Mouse (Mus musculus): ENCODE results near the gene Asxl1. TPM values are rescaled to one million over a fixed set of nuclear protein-coding genes. Genes with fewer than 3 reads are reported as not detected.

The Asxl1 gene
- polyA plus RNA-seq, 2 experiments, result 19.4 to 28.5 TPM

GRCm38 (mm10) chr2:153334281-153334680, 11.3 kb upstream of the Asxl1 start:
- Histone ChIP-seq H3K4me1 (ENCODE audit: control insufficient read depth, insufficient read depth, low read length) (no peaks in the 10 kb centered on the region), H3K27me3 (ENCODE audit: control insufficient read depth, insufficient read depth, low read length) (no peaks in the 10 kb centered on the region), H3K9me3 (ENCODE audit: control insufficient read depth, low read length) (no peaks in the 10 kb centered on the region), H3K4me2 (replicated peaks; ENCODE audit: low read depth, low read length, severe bottlenecking) (no peak overlapping the region), H3K27ac (replicated peaks; ENCODE audit: low read depth, low read length) (no peak overlapping the region), H3K36me3 (ENCODE audit: control insufficient read depth, insufficient read depth, low read length) (peaks cover 16% of the 10 kb centered on the region), H3K4me3 (replicated peaks; ENCODE audit: low read length) (no peak overlapping the region), H3K9ac (ENCODE audit: low read depth, low read length, severe bottlenecking) (no peak overlapping the region)
- ATAC-seq (ENCODE audit: low FRiP score, low read depth) (no peak), DNase-seq (ENCODE audit: low spot score) (no peak)
- WGBS, result 89% methylated on average over 3 of the region's 3 CpGs
- TF ChIP-seq POLR2A (IDR thresholded peaks at IDR 0.05; ENCODE audit: borderline replicate concordance, extremely low read depth, insufficient read depth, insufficient read length), result no peak

DNA sequence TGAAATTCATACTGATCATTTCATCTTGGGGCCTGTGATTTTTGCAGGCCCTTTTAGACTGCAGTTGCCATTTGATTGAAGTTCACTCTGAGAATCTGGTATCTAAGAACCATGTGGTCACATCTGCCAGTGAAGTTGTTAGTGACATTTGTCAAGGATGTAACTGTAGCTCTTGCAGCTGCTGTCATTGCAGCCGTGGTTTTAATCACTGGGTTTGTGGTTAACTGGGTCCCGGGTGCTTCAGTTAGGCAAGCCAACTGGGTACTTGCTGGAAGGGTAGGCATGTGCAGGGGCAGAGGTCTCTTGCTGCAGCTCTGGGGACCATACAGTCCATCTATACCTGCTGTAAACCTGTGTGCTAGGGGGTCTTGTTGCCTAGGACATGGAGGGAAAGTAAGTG, 9.5 kb upstream of the Asxl1 start:
- H3K9ac ChIP-seq (ENCODE audit: low read depth, low read length, severe bottlenecking), result no peak overlapping the region
- no peak overlapping the region for H3K27ac ChIP-seq (replicated peaks; ENCODE audit: low read depth, low read length)
- TF ChIP-seq POLR2A (IDR thresholded peaks at IDR 0.05; ENCODE audit: borderline replicate concordance, extremely low read depth, insufficient read depth, insufficient read length), result no peak
- DNase-seq (ENCODE audit: low spot score), result peak; percentile 54
- no peak; the same call in 1 of the 2 replicates for ATAC-seq (ENCODE audit: low FRiP score, low read depth)
- H3K27me3 ChIP-seq (ENCODE audit: control insufficient read depth, insufficient read depth, low read length), result no peaks in the 10 kb centered on the region
- no peaks in the 10 kb centered on the region; the same call in 1 of the 2 replicates for H3K36me3 ChIP-seq (ENCODE audit: control insufficient read depth, insufficient read depth, low read length)
- no peak overlapping the region for H3K4me3 ChIP-seq (replicated peaks; ENCODE audit: low read length)
- no peaks in the 10 kb centered on the region for H3K4me1 ChIP-seq (ENCODE audit: control insufficient read depth, insufficient read depth, low read length)
- 32% methylated on average over 2 of the region's 2 CpGs for WGBS
- H3K9me3 ChIP-seq (ENCODE audit: control insufficient read depth, low read length), result no peaks in the 10 kb centered on the region
- no peak overlapping the region for H3K4me2 ChIP-seq (replicated peaks; ENCODE audit: low read depth, low read length, severe bottlenecking)

DNA sequence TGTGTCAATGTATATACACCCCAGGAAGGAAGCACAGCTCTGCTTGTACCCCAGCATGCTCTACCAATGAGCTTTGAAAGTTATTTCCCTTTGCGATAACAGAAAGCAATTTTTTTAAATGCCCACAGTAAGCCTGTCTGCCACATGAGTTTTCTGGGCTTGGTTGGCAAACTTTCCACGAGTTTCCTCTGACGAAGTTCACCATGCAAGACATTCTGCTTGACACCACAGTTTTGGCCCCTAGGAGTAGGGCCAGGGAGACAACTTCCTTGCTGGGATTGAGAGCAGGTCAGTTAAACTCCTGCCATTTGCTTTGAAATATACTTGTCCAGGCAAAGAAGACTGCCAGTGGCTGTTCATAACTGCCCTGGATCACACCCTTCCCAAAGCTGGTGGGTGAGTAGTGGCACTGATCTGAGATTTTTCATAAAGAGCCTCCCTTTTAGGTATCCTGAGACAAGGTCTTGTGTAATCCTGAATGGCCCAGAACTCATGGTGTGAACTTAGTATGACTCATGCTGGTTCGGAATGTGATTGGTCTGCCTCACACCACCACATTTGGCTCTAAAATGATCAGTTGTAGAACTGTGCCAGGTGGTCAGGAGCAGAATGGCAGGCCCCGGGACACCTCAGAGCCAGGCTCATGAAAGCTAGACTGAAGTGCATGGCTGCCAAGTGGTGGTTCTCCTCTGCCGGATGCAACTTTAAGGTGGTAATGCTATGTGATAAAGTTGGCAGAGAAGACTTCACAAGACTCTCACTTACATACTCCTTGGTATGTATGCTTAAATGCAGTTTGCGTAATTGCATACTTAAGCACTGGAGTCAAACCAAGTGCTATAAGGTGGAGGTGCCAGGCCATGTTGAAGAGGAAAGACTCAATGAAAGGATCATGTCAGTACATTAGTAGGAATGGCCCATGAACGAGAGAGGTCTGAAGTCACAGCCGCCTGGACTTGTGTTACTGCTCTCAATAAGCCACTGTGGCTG, 7.0 kb upstream of the Asxl1 start:
- no peaks in the 10 kb centered on the region for H3K9me3 ChIP-seq (ENCODE audit: control insufficient read depth, low read length)
- ATAC-seq (ENCODE audit: low FRiP score, low read depth) (0 out of 2 replicates have a peak, but pooled peaks have one; percentile 2), DNase-seq (ENCODE audit: low spot score) (no peak)
- H3K4me3 ChIP-seq (replicated peaks; ENCODE audit: low read length), result no peak overlapping the region
- H3K27ac ChIP-seq (replicated peaks; ENCODE audit: low read depth, low read length), result no peak overlapping the region
- peaks cover 7% of the 10 kb centered on the region for H3K36me3 ChIP-seq (ENCODE audit: control insufficient read depth, insufficient read depth, low read length)
- H3K27me3 ChIP-seq (ENCODE audit: control insufficient read depth, insufficient read depth, low read length), result no peaks in the 10 kb centered on the region
- no peak overlapping the region for H3K9ac ChIP-seq (ENCODE audit: low read depth, low read length, severe bottlenecking)
- WGBS, result 79% methylated on average over 9 of the region's 9 CpGs
- no peak for TF ChIP-seq POLR2A (IDR thresholded peaks at IDR 0.05; ENCODE audit: borderline replicate concordance, extremely low read depth, insufficient read depth, insufficient read length)
- H3K4me2 ChIP-seq (replicated peaks; ENCODE audit: low read depth, low read length, severe bottlenecking), result no peak overlapping the region
- no peaks in the 10 kb centered on the region for H3K4me1 ChIP-seq (ENCODE audit: control insufficient read depth, insufficient read depth, low read length)

- no peak for TF ChIP-seq POLR2A (IDR thresholded peaks at IDR 0.05; ENCODE audit: borderline replicate concordance, extremely low read depth, insufficient read depth, insufficient read length)
- 95% methylated on average over 6 of the region's 6 CpGs for WGBS
Observed at GRCm38 (mm10) chr2:153342166-153342565, 3.5 kb upstream of the Asxl1 start.

GRCm38 (mm10) chr2:153342602-153343001, 3.0 kb upstream of the Asxl1 start:
- TF ChIP-seq POLR2A (IDR thresholded peaks at IDR 0.05; ENCODE audit: borderline replicate concordance, extremely low read depth, insufficient read depth, insufficient read length), result no peak
- 76% methylated on average over 3 of the region's 3 CpGs for WGBS
- no peaks in the 10 kb centered on the region for H3K27me3 ChIP-seq (ENCODE audit: control insufficient read depth, insufficient read depth, low read length)
- no peak for ATAC-seq (ENCODE audit: low FRiP score, low read depth)
- no peak overlapping the region for H3K27ac ChIP-seq (replicated peaks; ENCODE audit: low read depth, low read length)
- peaks cover 6% of the 10 kb centered on the region for H3K4me1 ChIP-seq (ENCODE audit: control insufficient read depth, insufficient read depth, low read length)
- H3K4me2 ChIP-seq (replicated peaks; ENCODE audit: low read depth, low read length, severe bottlenecking), result no peak overlapping the region
- no peak for DNase-seq (ENCODE audit: low spot score)
- peaks cover 7% of the 10 kb centered on the region for H3K36me3 ChIP-seq (ENCODE audit: control insufficient read depth, insufficient read depth, low read length)
- H3K9me3 ChIP-seq (ENCODE audit: control insufficient read depth, low read length), result no peaks in the 10 kb centered on the region
- no peak overlapping the region for H3K4me3 ChIP-seq (replicated peaks; ENCODE audit: low read length)
- no peak overlapping the region for H3K9ac ChIP-seq (ENCODE audit: low read depth, low read length, severe bottlenecking)

More at GRCm38 (mm10) chr2:153342166-153342565, 3.5 kb upstream of the Asxl1 start:
- no peak overlapping the region for H3K9ac ChIP-seq (ENCODE audit: low read depth, low read length, severe bottlenecking)
- H3K4me1 ChIP-seq (ENCODE audit: control insufficient read depth, insufficient read depth, low read length), result peaks cover 5% of the 10 kb centered on the region; the same call in 1 of the 2 replicates
- no peak overlapping the region for H3K4me2 ChIP-seq (replicated peaks; ENCODE audit: low read depth, low read length, severe bottlenecking)
- peaks cover 7% of the 10 kb centered on the region for H3K36me3 ChIP-seq (ENCODE audit: control insufficient read depth, insufficient read depth, low read length)
- H3K27ac ChIP-seq (replicated peaks; ENCODE audit: low read depth, low read length), result no peak overlapping the region
- H3K4me3 ChIP-seq (replicated peaks; ENCODE audit: low read length), result no peak overlapping the region
- DNase-seq (ENCODE audit: low spot score) (no peak), ATAC-seq (ENCODE audit: low FRiP score, low read depth) (no peak)
- no peaks in the 10 kb centered on the region for H3K27me3 ChIP-seq (ENCODE audit: control insufficient read depth, insufficient read depth, low read length)
- no peaks in the 10 kb centered on the region for H3K9me3 ChIP-seq (ENCODE audit: control insufficient read depth, low read length)
